Mouse (Mus musculus) liver, postnatal 0 days (tissue): ENCODE measurements around the gene 1700011L22Rik.

Experiments
- CTCF ChIP-seq: sonication (generic); IDR thresholded peaks from 2 replicates; pipeline ENCODE4 v1.5.1; 2016; ENCODE audit warnings: antibody characterized with exemption, low read depth
- EP300 ChIP-seq: IDR thresholded peaks from 2 replicates; pipeline ENCODE4 v1.6.1; 2016; ENCODE audit warnings: antibody characterized with exemption, low read depth, mild to moderate bottlenecking

DNA sequence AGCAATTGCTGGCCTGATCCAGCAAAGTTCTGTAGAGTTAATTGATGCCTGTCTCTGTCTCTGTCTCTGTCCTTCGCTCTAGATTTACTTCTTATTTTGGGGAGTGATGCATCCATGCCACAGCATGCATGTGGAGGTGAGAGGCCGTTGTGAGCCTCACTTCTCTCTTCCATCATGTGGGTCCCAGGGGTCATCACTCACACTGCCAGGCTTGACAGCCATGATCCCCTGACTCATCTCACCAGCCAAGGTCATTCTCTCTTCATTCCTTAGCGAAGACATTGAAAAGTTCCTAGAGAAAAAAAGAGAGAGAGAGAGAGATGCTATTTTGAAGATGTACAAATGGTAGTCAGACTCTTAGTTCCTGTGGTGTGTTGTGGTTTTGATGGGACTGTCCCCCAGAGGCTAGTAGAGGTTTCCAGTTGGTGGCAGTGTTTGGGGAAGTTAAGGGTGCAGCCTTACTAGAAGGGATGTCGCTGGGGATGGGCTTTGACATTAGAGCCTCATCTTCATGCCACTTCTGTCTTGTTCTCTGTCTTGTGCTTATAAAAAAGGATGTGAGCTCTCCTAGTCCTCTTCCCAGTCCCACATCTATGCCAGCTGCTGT is 87.1 kb downstream of the 1700011L22Rik start:
- TF ChIP-seq CTCF, result 0 out of 2 replicates have a peak, but pooled peaks have one; percentile 11
- no peak for TF ChIP-seq EP300
